Mouse (Mus musculus): ENCODE results near the gene Olfr748.
"Not testable (repeated sequence)": the region's sequence is repeated elsewhere in the genome, so short reads cannot be mapped to it uniquely, and the experiment has no call there.

Gene Olfr748

DNA sequence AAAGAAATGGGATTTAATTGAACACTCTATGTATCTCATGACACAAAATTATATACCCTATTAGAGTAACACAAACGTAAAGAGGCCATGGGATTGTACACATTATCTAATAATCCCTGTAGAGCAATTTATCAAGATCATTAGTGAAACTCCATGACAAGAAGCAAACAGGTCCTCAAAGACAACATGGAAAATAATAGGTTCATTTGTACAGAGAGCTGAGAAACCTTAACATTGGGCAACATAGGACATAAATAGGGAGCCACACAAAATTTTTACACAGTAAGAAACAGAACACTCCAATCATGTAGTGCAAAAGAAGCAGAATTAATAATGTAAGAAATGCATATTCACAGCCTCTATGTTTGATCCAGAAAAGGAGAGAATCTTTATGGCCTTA lies at the start of gene Olfr748:
Olfr748 (plus strand) TSS at position 301 of the 400 bp plus-strand sequence.
- DNase-seq (ENCODE audit: inconsistent ontology term): no peak

DNA sequence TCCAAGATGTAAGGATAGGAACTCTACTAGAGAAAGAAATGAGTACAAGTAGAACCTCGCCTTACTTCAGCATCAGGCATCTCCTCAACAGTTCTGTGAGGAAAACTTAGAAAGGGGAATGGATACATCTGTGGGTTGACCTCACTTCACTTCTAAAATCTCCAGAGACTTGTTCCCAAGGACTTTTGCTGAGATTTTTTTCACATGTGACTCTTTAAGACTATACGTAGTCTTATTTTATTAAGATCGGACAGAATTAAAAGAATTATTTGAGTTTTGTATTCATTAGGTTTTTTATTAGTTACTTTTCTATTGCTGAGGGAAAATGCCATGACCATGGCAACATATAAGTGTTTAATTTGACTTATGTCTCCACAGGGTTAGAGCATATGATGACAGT lies 14.1 kb upstream of the Olfr748 start, which contains the start of gene Olfr747:
Olfr747 (minus strand) TSS at position 101 of the 400 bp plus-strand sequence.
- DNase-seq (ENCODE audit: inconsistent ontology term): no peak

DNA sequence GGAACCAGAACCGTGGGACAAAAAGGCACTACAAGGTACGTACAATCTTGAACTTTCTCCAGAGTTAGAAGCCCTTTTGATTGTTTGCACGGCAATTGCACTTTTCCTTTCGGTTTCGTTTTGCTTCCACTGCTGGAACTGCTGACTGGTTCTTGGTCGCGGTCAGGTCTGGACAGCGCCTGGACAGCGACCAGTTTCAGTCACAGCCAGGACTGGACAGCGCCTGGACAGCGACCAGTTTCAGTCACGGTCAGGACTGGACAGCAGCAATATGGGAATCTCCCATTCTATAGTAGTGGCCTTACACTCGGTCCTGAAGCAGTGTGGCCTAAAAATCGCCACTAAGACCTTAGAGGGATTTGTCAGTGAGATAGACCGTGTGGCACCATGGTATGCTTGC lies 12.7 kb downstream of the Olfr748 start:
- peak; percentile 2 for DNase-seq (ENCODE audit: inconsistent ontology term)

DNA sequence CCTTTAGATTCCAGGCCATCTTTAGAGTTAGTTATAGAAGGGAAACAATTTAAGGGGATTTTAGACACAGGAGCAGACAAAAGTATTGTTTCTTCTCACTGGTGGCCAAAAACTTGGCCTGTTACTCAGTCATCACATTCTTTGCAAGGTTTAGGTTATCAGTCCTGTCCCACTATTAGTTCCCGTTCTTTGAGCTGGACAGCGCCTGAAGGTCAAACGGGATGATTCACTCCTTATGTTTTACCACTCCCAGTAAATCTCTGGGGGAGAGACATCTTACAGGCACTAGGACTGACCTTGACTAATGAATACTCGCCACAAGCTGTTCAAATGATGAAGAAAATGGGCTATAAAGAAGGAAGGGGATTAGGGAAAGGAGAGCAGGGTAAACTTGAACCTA lies 15.2 kb downstream of the Olfr748 start:
- not testable (repeated sequence) for DNase-seq (ENCODE audit: inconsistent ontology term)

DNA sequence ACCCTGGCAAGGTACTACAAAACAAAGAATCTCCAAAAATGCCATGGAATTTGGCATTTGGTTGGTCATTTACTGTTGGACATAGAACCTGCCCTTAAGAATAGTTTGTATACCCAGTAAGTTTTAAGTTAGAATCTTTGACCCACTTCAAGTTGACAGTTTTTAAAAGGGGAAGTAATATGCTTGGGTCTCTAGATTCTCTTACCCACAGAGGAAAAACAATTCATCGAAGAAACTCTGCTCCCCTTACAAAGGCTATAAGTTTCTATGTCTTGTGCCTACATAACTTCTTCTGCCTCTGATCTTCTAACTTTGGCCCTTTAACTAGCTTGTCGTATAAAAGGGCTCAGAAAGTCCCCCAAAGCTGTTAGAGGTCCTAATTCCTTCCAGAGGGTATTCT lies 33.2 kb downstream of the Olfr748 start:
- DNase-seq (ENCODE audit: inconsistent ontology term): no peak

GRCm38 (mm10) chr14:50741584-50741983 lies 34.4 kb downstream of the Olfr748 start:
- DNase-seq (ENCODE audit: inconsistent ontology term): no peak

DNA sequence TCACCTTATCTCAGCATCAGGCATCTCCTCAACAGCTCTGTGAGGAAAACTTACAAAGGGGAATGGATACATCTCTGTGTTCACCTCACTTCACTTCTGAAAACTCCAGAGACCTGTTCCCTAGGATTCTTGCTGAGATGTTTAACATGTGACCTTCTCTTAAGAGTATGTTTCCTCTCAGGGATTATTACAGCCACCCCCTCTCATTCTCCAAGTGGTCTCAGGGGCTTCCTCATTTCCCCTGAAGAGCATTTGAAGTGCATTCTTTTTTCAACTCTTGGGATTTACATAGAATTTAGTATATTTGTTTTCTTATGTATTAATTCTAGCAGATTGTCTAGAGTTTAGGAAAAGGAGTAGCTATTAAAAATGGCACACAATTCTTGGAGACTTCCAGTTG lies 37.8 kb downstream of the Olfr748 start, which contains the start of gene Olfr749:
Olfr749 (minus strand) TSS at position 101 of the 400 bp plus-strand sequence.
- DNase-seq (ENCODE audit: inconsistent ontology term): no peak

DNA sequence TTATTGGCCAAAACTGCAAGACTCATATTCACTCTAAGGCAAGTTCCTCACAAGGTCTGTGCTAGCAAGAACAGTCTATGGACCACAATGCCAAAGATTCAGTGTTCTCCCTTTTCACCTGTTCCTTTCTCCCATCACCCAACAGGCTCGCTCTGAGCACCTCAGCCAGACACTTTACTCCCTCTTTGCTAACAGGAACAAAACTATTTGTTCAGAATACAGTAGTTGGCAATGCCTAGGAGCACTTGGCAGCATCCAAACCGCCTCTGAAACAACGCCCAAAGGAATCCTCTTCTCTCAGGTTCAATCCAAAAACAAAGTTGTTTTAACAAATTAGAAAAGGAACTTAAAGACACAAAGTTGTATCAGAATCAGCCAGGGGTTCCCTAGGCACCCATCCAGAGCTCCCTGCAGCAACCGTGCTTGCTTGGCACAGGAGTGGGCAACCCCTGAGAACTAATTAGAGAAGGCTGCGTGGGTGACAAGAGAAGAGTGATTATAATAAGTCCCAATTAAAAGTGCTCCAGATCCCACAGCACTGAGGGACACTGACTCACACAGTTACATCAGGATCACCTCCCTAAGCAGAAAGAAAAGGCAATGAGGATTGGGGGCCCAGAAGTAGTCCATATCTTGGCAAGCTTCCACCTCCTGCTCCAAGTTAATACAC lies 51.4 kb downstream of the Olfr748 start:
- peak; percentile 85 for DNase-seq (ENCODE audit: inconsistent ontology term)
